Mouse (Mus musculus): ENCODE results near the gene Naif1. TPM values are rescaled to one million over a fixed set of nuclear protein-coding genes. Genes with fewer than 3 reads are reported as not detected.

The Naif1 gene
- total and polyA plus RNA-seq, 3 experiments: 2.8 to 3.7 (median 3.4) TPM

DNA sequence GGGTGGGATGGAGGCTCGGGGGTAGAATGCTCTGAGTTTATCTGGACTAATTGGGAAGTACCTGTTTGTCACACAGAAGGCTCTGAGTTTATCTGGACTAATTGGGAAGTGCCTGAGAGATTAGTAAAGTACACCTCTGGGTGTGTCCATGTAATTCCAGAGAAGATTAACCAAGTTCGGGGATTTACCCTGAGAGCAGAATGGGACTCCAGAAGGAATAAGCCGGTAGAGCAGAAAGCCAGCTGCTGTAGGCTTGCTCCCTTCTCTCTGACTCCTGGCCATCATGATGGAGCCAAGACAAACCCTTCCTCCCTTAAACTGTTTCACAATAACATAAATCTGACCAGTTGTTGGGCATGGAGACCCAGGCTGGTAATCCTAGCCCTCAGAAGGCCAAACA, 25.5 kb upstream of the Naif1 start:
- H3K27ac ChIP-seq: peak overlapping the region; percentile 94
- no peak for DNase-seq
- no peak for TF ChIP-seq EP300 (IDR thresholded peaks at IDR 0.05; ENCODE audit: insufficient read depth, low read depth, low read length)
- TF ChIP-seq CTCF (IDR thresholded peaks at IDR 0.05): no peak
- intact Hi-C loops (cut with DNase I): loop anchor here (2.0 to 5.0 kb wide), 2 partner anchors 28 to 63 kb away; no protein-coding TSS in a partner anchor
- no peaks in the 10 kb centered on the region for H3K79me2 ChIP-seq (replicated peaks; ENCODE audit: control insufficient read depth, insufficient read depth, low read length)
- H3K4me3 ChIP-seq: no peak overlapping the region
- no peaks in the 10 kb centered on the region for H3K27me3 ChIP-seq (ENCODE audit: control insufficient read depth, insufficient read depth, low read length)
- H3K36me3 ChIP-seq (ENCODE audit: control insufficient read depth, insufficient read depth, low read length): 0 out of 2 replicates have a peak, but pooled peaks cover 4% of the 10 kb centered on the region
- peaks cover 30% of the 10 kb centered on the region for H3K4me1 ChIP-seq (ENCODE audit: control insufficient read depth, insufficient read depth, low read length)
- H3K9ac ChIP-seq (ENCODE audit: low read depth, low read length): no peak overlapping the region
- WGBS: 27% methylated on average over 3 of the region's 3 CpGs

DNA sequence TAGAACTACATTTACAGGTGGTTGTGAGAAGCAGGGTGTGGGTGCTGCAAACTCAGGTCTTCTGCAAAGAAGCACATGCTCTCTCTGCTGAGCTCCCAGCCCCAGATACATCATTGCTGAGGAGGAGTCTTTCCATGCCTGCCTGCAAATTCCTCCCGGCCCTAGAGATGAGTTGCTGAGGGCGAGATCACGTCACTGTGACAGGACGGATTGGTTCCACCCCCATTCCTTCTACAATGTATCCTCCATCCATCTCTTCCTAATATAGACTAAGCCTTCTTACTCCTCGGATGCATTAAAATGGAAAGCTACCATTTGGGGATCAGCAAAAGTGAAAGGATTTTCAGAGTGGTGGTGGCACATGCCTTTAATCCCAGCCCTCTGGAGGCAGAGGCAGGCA, 24.7 kb upstream of the Naif1 start:
- no peak overlapping the region for H3K27ac ChIP-seq
- no peak overlapping the region for H3K9ac ChIP-seq (ENCODE audit: low read depth, low read length)
- H3K4me3 ChIP-seq: no peak overlapping the region
- TF ChIP-seq EP300 (IDR thresholded peaks at IDR 0.05; ENCODE audit: insufficient read depth, low read depth, low read length): no peak
- TF ChIP-seq CTCF (IDR thresholded peaks at IDR 0.05): no peak
- TF ChIP-seq POLR2A (IDR thresholded peaks at IDR 0.05; ENCODE audit: insufficient read depth, low read depth, low read length): no peak
- peaks cover 35% of the 10 kb centered on the region for H3K4me1 ChIP-seq (ENCODE audit: control insufficient read depth, insufficient read depth, low read length)
- peak in 1 of 2 experiments; percentile 4 for DNase-seq
- WGBS: 77% methylated on average over 5 of the region's 5 CpGs
- intact Hi-C loops (cut with DNase I): loop anchor here (2.0 kb wide), 1 partner anchor 29 kb away; no protein-coding TSS in a partner anchor
- 0 out of 2 replicates have a peak, but pooled peaks cover 2% of the 10 kb centered on the region for H3K79me2 ChIP-seq (replicated peaks; ENCODE audit: control insufficient read depth, insufficient read depth, low read length)
- no peaks in the 10 kb centered on the region for H3K27me3 ChIP-seq (ENCODE audit: control insufficient read depth, insufficient read depth, low read length)
- H3K36me3 ChIP-seq (ENCODE audit: control insufficient read depth, insufficient read depth, low read length): peaks cover 3% of the 10 kb centered on the region; the same call in 1 of the 2 replicates

DNA sequence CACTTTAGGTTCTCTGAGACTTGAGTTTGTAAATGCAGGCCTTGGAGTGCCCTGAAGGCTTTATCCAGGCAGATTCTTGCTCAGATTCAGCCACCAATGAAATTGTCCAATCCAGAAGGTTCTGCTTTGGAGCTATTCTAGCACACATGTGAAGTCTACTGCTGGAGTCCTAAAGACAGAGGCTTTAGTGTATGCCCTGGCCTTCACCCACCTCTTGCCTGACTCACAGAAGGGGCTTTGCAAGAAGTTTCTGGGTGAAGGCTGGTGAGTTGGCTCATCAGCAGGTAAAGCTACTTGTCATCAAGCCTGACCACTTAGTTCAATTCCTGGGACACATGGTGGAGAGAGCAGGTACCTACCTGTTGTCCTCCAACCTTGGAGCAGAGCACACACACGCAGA, 24.1 kb upstream of the Naif1 start:
- WGBS: 95% methylated on average over 1 of the region's 1 CpGs
- no peak for TF ChIP-seq EP300 (IDR thresholded peaks at IDR 0.05; ENCODE audit: insufficient read depth, low read depth, low read length)
- no peak for TF ChIP-seq POLR2A (IDR thresholded peaks at IDR 0.05; ENCODE audit: insufficient read depth, low read depth, low read length)
- TF ChIP-seq CTCF (IDR thresholded peaks at IDR 0.05): no peak
- Histone ChIP-seq H3K27ac (no peak overlapping the region), H3K27me3 (ENCODE audit: control insufficient read depth, insufficient read depth, low read length) (no peaks in the 10 kb centered on the region), H3K79me2 (replicated peaks; ENCODE audit: control insufficient read depth, insufficient read depth, low read length) (0 out of 2 replicates have a peak, but pooled peaks cover 2% of the 10 kb centered on the region), H3K36me3 (ENCODE audit: control insufficient read depth, insufficient read depth, low read length) (peaks cover 3% of the 10 kb centered on the region; the same call in 1 of the 2 replicates), H3K4me1 (ENCODE audit: control insufficient read depth, insufficient read depth, low read length) (peaks cover 37% of the 10 kb centered on the region), H3K9ac (ENCODE audit: low read depth, low read length) (no peak overlapping the region), H3K4me3 (no peak overlapping the region)
- no peak for DNase-seq
- intact Hi-C loops (cut with DNase I): no loop called here

DNA sequence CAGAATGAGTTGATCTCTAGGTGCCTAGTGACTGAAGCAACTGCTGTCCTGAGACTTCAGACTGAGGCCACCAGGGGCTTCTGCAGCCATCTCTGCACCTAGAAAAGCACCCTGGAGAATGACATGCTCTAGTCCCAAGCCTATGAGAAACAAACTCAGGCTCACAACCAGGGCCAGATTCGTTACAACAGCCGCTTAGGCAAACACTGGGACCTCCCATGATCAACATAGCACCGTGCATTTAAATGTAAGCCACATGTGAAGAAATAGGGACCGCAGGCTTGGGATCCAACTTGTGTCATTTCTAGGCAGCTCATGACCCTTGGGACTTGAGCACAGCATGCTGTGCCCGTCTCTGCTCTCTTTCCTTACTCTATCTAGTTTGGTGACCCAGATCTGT, 22.5 kb upstream of the Naif1 start:
- TF ChIP-seq CTCF (IDR thresholded peaks at IDR 0.05) (0 out of 2 replicates have a peak, but pooled peaks have one; percentile 2), POLR2A (IDR thresholded peaks at IDR 0.05; ENCODE audit: insufficient read depth, low read depth, low read length) (no peak)
- intact Hi-C loops (cut with DNase I): no loop called here
- H3K9ac ChIP-seq (ENCODE audit: low read depth, low read length): no peak overlapping the region
- peaks cover 3% of the 10 kb centered on the region; the same call in 1 of the 2 replicates for H3K36me3 ChIP-seq (ENCODE audit: control insufficient read depth, insufficient read depth, low read length)
- 66% methylated on average over 5 of the region's 5 CpGs for WGBS
- DNase-seq: no peak
- H3K27ac ChIP-seq: no peak overlapping the region
- peaks cover 31% of the 10 kb centered on the region for H3K4me1 ChIP-seq (ENCODE audit: control insufficient read depth, insufficient read depth, low read length)
- no peaks in the 10 kb centered on the region for H3K27me3 ChIP-seq (ENCODE audit: control insufficient read depth, insufficient read depth, low read length)
- H3K4me3 ChIP-seq: no peak overlapping the region
- H3K79me2 ChIP-seq (replicated peaks; ENCODE audit: control insufficient read depth, insufficient read depth, low read length): 0 out of 2 replicates have a peak, but pooled peaks cover 2% of the 10 kb centered on the region

DNA sequence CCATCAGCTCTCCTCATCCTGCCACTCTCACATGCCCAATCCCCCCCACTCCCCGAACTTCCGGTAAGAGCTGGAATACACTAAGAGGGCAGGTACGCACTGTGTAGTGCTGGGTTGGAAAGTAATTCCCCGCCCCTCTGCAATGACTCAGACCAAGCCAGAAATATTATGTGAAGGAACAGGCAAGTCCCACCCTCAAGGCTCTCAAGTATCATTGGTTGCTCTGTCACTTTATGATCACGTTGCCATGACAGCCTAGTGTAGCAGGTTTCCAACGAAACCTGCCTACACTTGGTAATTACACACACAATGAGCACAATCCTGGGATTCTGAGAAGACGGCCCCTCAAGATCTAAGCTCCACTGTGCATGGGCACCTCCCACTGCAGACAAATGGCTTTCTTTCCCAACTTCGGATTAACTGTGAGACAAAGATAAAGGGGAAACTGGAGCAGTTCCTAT, 22.0 kb upstream of the Naif1 start:
- TF ChIP-seq CTCF (IDR thresholded peaks at IDR 0.05) (no peak), EP300 (IDR thresholded peaks at IDR 0.05; ENCODE audit: insufficient read depth, low read depth, low read length) (no peak), POLR2A (IDR thresholded peaks at IDR 0.05; ENCODE audit: insufficient read depth, low read depth, low read length) (no peak)
- Histone ChIP-seq H3K79me2 (replicated peaks; ENCODE audit: control insufficient read depth, insufficient read depth, low read length) (0 out of 2 replicates have a peak, but pooled peaks cover 2% of the 10 kb centered on the region), H3K27me3 (ENCODE audit: control insufficient read depth, insufficient read depth, low read length) (no peaks in the 10 kb centered on the region), H3K27ac (peak overlapping the region; percentile 32; the same call in 1 of the 2 replicates), H3K36me3 (ENCODE audit: control insufficient read depth, insufficient read depth, low read length) (no peaks in the 10 kb centered on the region; the same call in 1 of the 2 replicates), H3K9ac (ENCODE audit: low read depth, low read length) (no peak overlapping the region), H3K4me1 (ENCODE audit: control insufficient read depth, insufficient read depth, low read length) (peaks cover 28% of the 10 kb centered on the region), H3K4me3 (no peak overlapping the region)
- DNase-seq: peak in 1 of 2 experiments; percentile 13
- WGBS: 41% methylated on average over 8 of the region's 8 CpGs
- intact Hi-C loops (cut with DNase I): no loop called here

DNA sequence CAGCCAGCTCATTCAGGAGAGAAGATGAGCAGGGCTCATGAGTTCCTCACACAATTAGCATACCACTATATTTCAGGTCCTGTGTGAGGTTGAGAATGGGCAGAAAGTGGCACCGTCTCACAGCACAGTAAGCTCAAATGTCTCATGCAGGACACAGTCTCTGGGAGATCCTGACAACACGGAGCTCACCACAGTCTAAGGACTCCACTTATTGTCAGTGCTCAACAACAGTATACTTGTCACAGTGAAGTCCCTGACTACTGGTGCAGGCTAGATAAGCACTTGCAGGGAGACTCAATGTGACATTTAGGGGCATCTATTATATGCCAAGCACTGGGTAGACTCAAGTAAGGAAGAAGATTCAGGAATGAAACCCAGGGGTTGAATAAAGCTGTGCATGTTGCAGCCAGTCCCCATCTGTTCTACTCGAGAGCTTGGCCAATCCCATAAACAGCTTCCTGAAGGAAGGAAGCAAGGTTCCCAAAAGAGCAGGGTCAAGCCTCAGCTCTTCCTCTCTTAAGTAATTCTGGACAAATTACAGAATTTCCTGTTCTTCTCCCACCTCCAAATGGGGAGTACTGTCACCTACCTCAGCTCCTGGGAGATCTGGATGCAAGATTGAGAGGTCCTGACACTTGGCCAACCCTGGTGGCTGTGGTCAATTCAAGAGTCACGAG, 20.9 kb upstream of the Naif1 start:
- Histone ChIP-seq H3K4me1 (ENCODE audit: control insufficient read depth, insufficient read depth, low read length) (peaks cover 21% of the 10 kb centered on the region), H3K79me2 (replicated peaks; ENCODE audit: control insufficient read depth, insufficient read depth, low read length) (peaks cover 4% of the 10 kb centered on the region; the same call in 1 of the 2 replicates), H3K36me3 (ENCODE audit: control insufficient read depth, insufficient read depth, low read length) (no peaks in the 10 kb centered on the region; the same call in 1 of the 2 replicates), H3K9ac (ENCODE audit: low read depth, low read length) (no peak overlapping the region), H3K27me3 (ENCODE audit: control insufficient read depth, insufficient read depth, low read length) (no peaks in the 10 kb centered on the region), H3K27ac (peak overlapping the region; percentile 32), H3K4me3 (no peak overlapping the region)
- WGBS: 47% methylated on average over 4 of the region's 4 CpGs
- no peak for TF ChIP-seq POLR2A (IDR thresholded peaks at IDR 0.05; ENCODE audit: insufficient read depth, low read depth, low read length)
- TF ChIP-seq EP300 (IDR thresholded peaks at IDR 0.05; ENCODE audit: insufficient read depth, low read depth, low read length): 0 out of 2 replicates have a peak, but pooled peaks have one; percentile 11
- intact Hi-C loops (cut with DNase I): no loop called here
- DNase-seq: peak in 1 of 2 experiments; percentile 15

Measured in heart, adult 2 months (tissue).